Mouse (Mus musculus) heart, embryonic 12.5 days (tissue): ENCODE data around the gene Slc16a4. TPM values are rescaled to one million over a fixed set of nuclear protein-coding genes. Genes with fewer than 3 reads are reported as not detected.

Experiments used
- ATAC-seq: fragments of 200-750 bp; cut with Nextera tagmentation; 2 replicates; pipeline ENCODE4 v1.8.0; 2017; ENCODE audit warnings: moderate TSS enrichment, moderate library complexity; ENCODE audit not compliant: insufficient number of reproducible peaks, low FRiP score
- H3K27ac ChIP-seq: fragments of 300-500 bp; sonication (generic); 2 replicates; pipeline ENCODE4 v1.5.1; 2016; ENCODE audit warnings: mild to moderate bottlenecking, moderate library complexity; ENCODE audit not compliant: poor library complexity, severe bottlenecking
- H3K27me3 ChIP-seq: fragments of 300-500 bp; sonication (generic); replicated peaks from 2 replicates; pipeline ENCODE4 v1.6.1; 2016; ENCODE audit warnings: mild to moderate bottlenecking, moderate library complexity
- H3K36me3 ChIP-seq: fragments of 300-500 bp; sonication (generic); 2 replicates; pipeline ENCODE4 v1.6.1; 2016; ENCODE audit warnings: mild to moderate bottlenecking, moderate library complexity
- H3K4me1 ChIP-seq: fragments of 300-500 bp; sonication (generic); replicated peaks from 2 replicates; pipeline ENCODE4 v1.6.1; 2016; ENCODE audit warnings: mild to moderate bottlenecking
- H3K4me2 ChIP-seq: fragments of 300-500 bp; sonication (generic); 2 replicates; pipeline ENCODE4 v1.6.1; 2016; ENCODE audit warnings: mild to moderate bottlenecking, moderate library complexity
- H3K4me3 ChIP-seq: fragments of 300-500 bp; sonication (generic); 2 replicates; pipeline ENCODE4 v1.5.1; 2016; ENCODE audit warnings: mild to moderate bottlenecking
- H3K9ac ChIP-seq: fragments of 300-500 bp; sonication (generic); 2 replicates; pipeline ENCODE4 v1.6.1; 2016; ENCODE audit warnings: mild to moderate bottlenecking, moderate library complexity
- H3K9me3 ChIP-seq: fragments of 300-500 bp; sonication (generic); replicated peaks from 2 replicates; pipeline ENCODE4 v1.6.1; 2016; ENCODE audit warnings: mild to moderate bottlenecking, moderate library complexity
- WGBS: fragments of 180-500 bp; shearing (Covaris S2); methylation state at CpG from one replicate; pipeline ENCODE4 v1.1.7; 2016; 5-methylcytosine and 5-hydroxymethylcytosine counted together
- polyA plus RNA-seq: library from polyadenylated mRNA; unstranded; fragments of >200 nt; fragmentation: Nextera tagmentation; extraction: Ambion mirVana; gene quantifications from 2 replicates; pipeline ENCODE4 v1.2.1, GENCODE M21; 2016

Slc16a4 gene
- polyA plus RNA-seq, result 2.6 TPM in 2 replicates

GRCm38 (mm10) chr3:107290764-107291381, at the start of gene Slc16a4:
TSS of gene Slc16a4 (plus strand) at chr3:107291230.
- Histone ChIP-seq H3K9ac (no peak within 1 kb of the TSS), H3K9me3 (no peaks in the 10 kb centered on the region), H3K36me3 (peaks cover 7% of the 10 kb centered on the region; the same call in 1 of the 2 replicates), H3K27me3 (no peaks in the 10 kb centered on the region), H3K4me3 (no peak within 1 kb of the TSS), H3K4me2 (peak within 1 kb of the TSS; percentile 33), H3K27ac (0 out of 2 replicates have a peak within 1 kb of the TSS, but pooled peaks have one; percentile 51), H3K4me1 (peaks cover 5% of the 10 kb centered on the region)
- 22% methylated on average over 9 of the region's 9 CpGs for WGBS
- ATAC-seq, result peak; percentile 66

DNA sequence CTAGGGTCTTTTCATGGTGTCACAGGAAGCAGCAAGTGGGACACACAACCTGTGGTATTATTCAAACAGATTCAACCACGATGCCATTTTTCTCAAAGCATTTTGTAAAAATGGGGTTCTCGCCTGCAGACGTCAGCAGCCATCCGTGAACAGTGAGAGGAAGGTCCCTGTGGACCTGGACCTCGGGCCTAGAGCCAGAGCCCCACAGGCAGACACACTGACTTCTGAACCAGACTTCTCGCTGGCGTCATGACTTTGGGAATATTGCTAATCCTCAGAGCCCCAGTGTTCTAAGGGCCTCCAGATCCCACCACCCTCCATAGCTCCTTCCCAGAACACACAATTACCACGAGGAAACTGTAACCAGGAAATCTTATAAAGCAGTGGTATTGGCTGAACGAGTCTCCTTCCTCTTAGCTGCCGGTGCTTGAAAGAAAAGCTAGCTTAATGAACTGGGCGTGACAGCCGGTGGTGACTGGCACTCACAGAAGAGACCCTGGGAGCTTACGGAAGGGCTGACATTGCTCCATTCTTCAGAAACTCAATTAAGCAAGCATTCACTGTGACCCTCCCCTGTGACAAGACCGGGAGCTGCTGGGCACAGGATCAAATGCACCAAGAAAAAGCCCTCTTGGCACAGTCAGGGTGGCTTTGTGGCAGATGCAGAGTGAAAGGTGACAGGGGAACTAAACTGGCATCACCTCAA, 49.5 kb upstream of the Slc16a4 start:
- Histone ChIP-seq H3K4me2 (no peak overlapping the region), H3K4me3 (no peak overlapping the region), H3K4me1 (no peaks in the 10 kb centered on the region), H3K27ac (no peak overlapping the region), H3K9me3 (no peaks in the 10 kb centered on the region), H3K9ac (no peak overlapping the region), H3K27me3 (peaks cover 19% of the 10 kb centered on the region; the same call in 1 of the 2 replicates), H3K36me3 (no peaks in the 10 kb centered on the region)
- ATAC-seq, result no peak
- 54% methylated on average over 14 of the region's 14 CpGs for WGBS

DNA sequence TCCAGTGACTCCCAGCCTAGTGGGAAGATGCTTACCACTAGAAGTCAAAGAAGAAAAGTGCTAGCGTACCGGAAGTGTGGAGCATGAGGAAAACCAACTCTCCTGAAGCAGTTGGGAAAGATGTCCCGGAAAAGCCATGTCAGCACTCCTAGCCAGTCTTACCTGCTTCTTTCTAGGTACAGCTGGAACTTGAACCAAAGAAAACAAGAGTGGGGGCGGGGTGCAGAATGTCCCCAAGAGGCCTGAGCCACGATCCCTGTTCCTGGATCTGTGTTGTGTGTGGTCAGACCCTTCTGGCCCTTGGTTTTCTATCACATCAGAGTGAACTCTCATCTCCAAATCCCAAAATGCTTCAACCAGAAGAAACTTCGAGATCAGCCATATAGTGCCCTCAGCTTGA, 44.2 kb upstream of the Slc16a4 start:
- H3K27ac ChIP-seq, result no peak overlapping the region
- H3K9ac ChIP-seq, result no peak overlapping the region
- H3K36me3 ChIP-seq, result no peaks in the 10 kb centered on the region
- peaks cover 10% of the 10 kb centered on the region; the same call in 1 of the 2 replicates for H3K27me3 ChIP-seq
- WGBS, result 69% methylated on average over 6 of the region's 6 CpGs
- no peak overlapping the region for H3K4me3 ChIP-seq
- ATAC-seq, result no peak
- no peaks in the 10 kb centered on the region for H3K9me3 ChIP-seq
- H3K4me2 ChIP-seq, result no peak overlapping the region
- H3K4me1 ChIP-seq, result no peaks in the 10 kb centered on the region

GRCm38 (mm10) chr3:107249042-107249441, 42.0 kb upstream of the Slc16a4 start:
- Histone ChIP-seq H3K4me1 (no peaks in the 10 kb centered on the region), H3K9me3 (no peaks in the 10 kb centered on the region), H3K4me3 (no peak overlapping the region), H3K27ac (no peak overlapping the region), H3K9ac (no peak overlapping the region), H3K4me2 (no peak overlapping the region), H3K27me3 (peaks cover 7% of the 10 kb centered on the region; the same call in 1 of the 2 replicates), H3K36me3 (no peaks in the 10 kb centered on the region)
- 31% methylated on average over 3 of the region's 3 CpGs for WGBS
- no peak for ATAC-seq

DNA sequence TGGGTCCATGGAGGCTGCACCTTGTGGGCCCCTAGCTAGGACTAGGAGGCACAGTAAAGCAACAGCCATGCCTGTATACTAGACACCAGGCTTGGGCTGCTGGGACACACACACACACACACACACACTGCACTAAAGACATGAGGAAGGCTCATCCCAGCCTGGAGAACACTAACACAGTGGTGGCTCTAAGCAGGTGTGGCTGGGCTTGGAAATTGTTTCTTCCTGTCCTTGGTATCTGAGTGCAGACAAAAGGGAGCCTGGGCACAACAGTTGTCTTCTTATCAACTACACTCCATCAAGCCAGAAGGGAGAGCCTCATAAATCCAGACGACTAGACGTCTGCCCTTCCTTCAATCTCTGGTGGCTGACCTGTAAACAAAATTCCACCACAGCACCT, 40.7 kb upstream of the Slc16a4 start:
- WGBS, result 30% methylated on average over 2 of the region's 2 CpGs
- H3K4me2 ChIP-seq, result no peak overlapping the region
- no peak overlapping the region for H3K4me3 ChIP-seq
- no peaks in the 10 kb centered on the region for H3K9me3 ChIP-seq
- H3K4me1 ChIP-seq, result no peaks in the 10 kb centered on the region
- H3K27ac ChIP-seq, result no peak overlapping the region
- no peaks in the 10 kb centered on the region for H3K36me3 ChIP-seq
- no peak for ATAC-seq
- H3K9ac ChIP-seq, result no peak overlapping the region
- H3K27me3 ChIP-seq, result no peaks in the 10 kb centered on the region

- Histone ChIP-seq H3K9me3 (no peaks in the 10 kb centered on the region), H3K27me3 (no peaks in the 10 kb centered on the region), H3K36me3 (no peaks in the 10 kb centered on the region), H3K9ac (no peak overlapping the region), H3K4me3 (no peak overlapping the region), H3K4me2 (no peak overlapping the region), H3K4me1 (no peaks in the 10 kb centered on the region), H3K27ac (no peak overlapping the region)
- no peak for ATAC-seq
- 54% methylated on average over 4 of the region's 4 CpGs for WGBS
Observed at GRCm38 (mm10) chr3:107252035-107252434, 39.0 kb upstream of the Slc16a4 start.

DNA sequence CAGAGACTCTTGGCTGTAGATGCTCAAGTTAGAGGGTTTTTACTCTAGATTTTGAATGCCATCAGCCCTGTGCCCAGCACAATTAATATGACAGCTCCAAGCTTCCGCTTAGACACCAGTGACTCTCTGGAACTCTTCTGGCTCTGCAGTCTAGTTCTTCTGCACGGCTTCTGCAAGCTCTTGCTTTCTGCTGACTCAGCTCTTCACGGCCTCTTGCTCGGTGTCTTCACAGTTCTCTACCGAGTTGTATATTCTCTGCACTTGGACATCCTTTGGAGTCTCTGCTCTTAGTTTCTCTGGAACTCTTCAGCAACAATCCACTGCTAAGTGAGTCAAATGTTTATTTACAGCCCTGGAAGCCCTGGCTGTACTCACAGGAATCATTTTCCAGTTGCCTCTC, 37.1 kb upstream of the Slc16a4 start:
- Histone ChIP-seq H3K27me3 (no peaks in the 10 kb centered on the region), H3K4me3 (no peak overlapping the region), H3K27ac (no peak overlapping the region), H3K4me1 (no peaks in the 10 kb centered on the region), H3K36me3 (no peaks in the 10 kb centered on the region), H3K9ac (no peak overlapping the region), H3K4me2 (no peak overlapping the region), H3K9me3 (no peaks in the 10 kb centered on the region)
- ATAC-seq, result no peak
- WGBS, result 75% methylated on average over 5 of the region's 5 CpGs

DNA sequence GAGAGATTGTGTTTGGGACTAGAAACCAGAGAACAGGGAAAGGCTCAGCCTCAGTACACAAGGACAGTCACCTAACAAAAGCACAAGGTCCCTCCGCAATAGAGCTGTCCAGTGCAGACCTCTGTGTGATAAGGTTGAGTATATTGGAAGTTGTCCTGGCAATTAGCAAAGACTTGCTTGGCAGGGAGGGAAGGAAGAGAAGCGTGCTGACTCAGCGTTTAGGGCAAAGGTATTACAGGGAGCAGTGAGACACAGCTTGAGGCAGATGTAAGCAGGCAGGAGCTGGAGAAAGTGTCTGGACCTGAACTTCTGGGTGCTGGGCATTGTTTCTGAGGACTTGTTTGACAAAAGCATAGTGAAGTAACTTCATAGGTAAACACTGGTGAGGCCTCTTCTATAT, 35.0 kb upstream of the Slc16a4 start:
- ATAC-seq, result no peak
- no peaks in the 10 kb centered on the region for H3K9me3 ChIP-seq
- WGBS, result 72% methylated on average over 3 of the region's 3 CpGs
- H3K27ac ChIP-seq, result no peak overlapping the region
- H3K4me1 ChIP-seq, result no peaks in the 10 kb centered on the region
- no peak overlapping the region for H3K4me3 ChIP-seq
- H3K9ac ChIP-seq, result no peak overlapping the region
- H3K4me2 ChIP-seq, result no peak overlapping the region
- H3K27me3 ChIP-seq, result no peaks in the 10 kb centered on the region
- H3K36me3 ChIP-seq, result no peaks in the 10 kb centered on the region

DNA sequence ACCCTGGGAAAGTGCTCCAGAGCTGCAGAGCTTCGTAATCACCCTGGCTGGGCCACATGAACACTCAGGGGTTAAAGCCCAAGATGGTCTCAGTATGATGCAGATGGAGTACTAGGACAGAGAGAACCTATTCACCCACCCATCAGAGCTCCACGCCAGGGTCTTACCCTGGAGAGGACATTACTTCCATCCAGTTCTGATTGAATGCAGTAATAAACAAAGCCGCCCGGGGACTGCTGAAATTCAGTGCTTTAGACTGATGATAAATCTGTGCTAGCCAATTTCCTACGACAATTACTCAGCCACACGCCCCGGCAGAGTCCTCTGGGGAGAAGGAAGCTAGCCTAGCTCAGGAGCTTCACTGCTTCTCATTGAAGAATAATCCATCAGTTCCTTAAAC, 34.3 kb upstream of the Slc16a4 start:
- no peaks in the 10 kb centered on the region for H3K9me3 ChIP-seq
- no peak for ATAC-seq
- H3K36me3 ChIP-seq, result no peaks in the 10 kb centered on the region
- H3K27ac ChIP-seq, result no peak overlapping the region
- no peak overlapping the region for H3K4me2 ChIP-seq
- no peak overlapping the region for H3K9ac ChIP-seq
- H3K4me1 ChIP-seq, result 0 out of 2 replicates have a peak, but pooled peaks cover 4% of the 10 kb centered on the region
- H3K4me3 ChIP-seq, result no peak overlapping the region
- WGBS, result 67% methylated on average over 7 of the region's 7 CpGs
- no peaks in the 10 kb centered on the region for H3K27me3 ChIP-seq

GRCm38 (mm10) chr3:107257924-107258323, 33.1 kb upstream of the Slc16a4 start:
- no peak for ATAC-seq
- Histone ChIP-seq H3K27ac (no peak overlapping the region), H3K4me2 (no peak overlapping the region), H3K9ac (no peak overlapping the region), H3K4me1 (0 out of 2 replicates have a peak, but pooled peaks cover 4% of the 10 kb centered on the region), H3K36me3 (no peaks in the 10 kb centered on the region), H3K27me3 (no peaks in the 10 kb centered on the region), H3K4me3 (no peak overlapping the region), H3K9me3 (no peaks in the 10 kb centered on the region)
- WGBS, result 53% methylated on average over 5 of the region's 5 CpGs

GRCm38 (mm10) chr3:107260956-107261850, 29.8 kb upstream of the Slc16a4 start:
- no peak overlapping the region for H3K27ac ChIP-seq
- ATAC-seq, result no peak
- no peak overlapping the region for H3K9ac ChIP-seq

More at GRCm38 (mm10) chr3:107260956-107261850, 29.8 kb upstream of the Slc16a4 start:
- Histone ChIP-seq H3K4me2 (no peak overlapping the region), H3K4me1 (0 out of 2 replicates have a peak, but pooled peaks cover 4% of the 10 kb centered on the region), H3K36me3 (no peaks in the 10 kb centered on the region), H3K9me3 (no peaks in the 10 kb centered on the region), H3K4me3 (no peak overlapping the region), H3K27me3 (no peaks in the 10 kb centered on the region; the same call in 1 of the 2 replicates)
- WGBS, result 56% methylated on average over 8 of the region's 8 CpGs
